Mouse (Mus musculus): ENCODE data around the gene Pdlim4. TPM values are rescaled to one million over a fixed set of nuclear protein-coding genes. Genes with fewer than 3 reads are reported as not detected.

Pdlim4 gene
- polyA plus RNA-seq (2012; rRNA removed), result 22.9 and 25.6 TPM in 2 replicates

DNA sequence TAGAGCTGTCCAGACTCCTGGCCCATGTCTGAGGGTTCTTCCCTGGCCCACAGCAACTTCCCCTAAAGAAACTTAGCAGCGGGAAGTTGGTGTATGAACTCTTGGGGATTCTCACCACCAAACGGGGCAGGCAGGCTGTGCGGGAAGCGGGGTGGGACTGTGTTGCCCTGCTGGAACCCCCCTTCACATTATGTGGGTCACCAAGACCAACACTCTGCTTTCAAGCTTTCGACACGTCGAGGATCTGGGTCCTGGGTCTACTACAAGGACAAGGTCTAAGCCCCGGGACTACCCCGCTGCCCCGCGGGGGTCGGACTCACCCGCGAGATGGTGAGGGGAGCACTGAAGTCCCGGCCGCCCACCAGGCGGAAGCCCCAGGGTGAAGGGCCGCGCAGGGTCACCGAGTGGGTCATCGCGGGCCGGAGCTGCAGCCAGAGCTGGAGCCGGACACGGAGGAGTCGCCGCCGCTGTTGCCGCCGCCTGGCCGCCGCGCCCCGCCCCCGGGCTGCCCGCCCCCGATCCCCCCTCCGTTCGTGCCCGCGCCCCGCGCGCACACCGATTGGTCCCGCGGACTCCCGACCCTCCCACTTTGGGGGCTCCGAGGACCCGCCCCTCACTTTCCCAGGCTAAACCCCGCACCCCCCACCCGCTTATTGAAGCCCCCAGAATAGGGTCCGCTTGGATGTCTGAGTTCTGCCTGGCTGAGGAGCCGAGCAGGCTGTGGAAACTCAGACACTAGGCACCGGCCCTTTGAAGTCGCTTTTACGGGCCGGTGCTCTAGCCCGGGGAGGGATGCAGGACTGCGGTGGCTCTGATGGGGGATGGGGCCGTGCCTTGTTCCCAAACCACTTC is at the start of gene Pdlim4:
Gene Pdlim4 (minus strand): TSS at position 495 of the 852 bp plus-strand sequence.
- no peak for TF ChIP-seq CTCF (IDR thresholded peaks at IDR 0.05; ENCODE audit: insufficient read depth, low read length)
- TF ChIP-seq POLR2A (IDR thresholded peaks at IDR 0.05; ENCODE audit: borderline replicate concordance, extremely low read depth, low read depth, low read length), result no peak
- WGBS, result 5% methylated on average over 57 of the region's 61 CpGs
- DNase-seq, result no peak
- peaks cover 9% of the 10 kb centered on the region for H3K4me1 ChIP-seq (ENCODE audit: control insufficient read depth, insufficient read depth, low read length)
- no peak within 1 kb of the TSS for H3K4me3 ChIP-seq (replicated peaks; ENCODE audit: extremely low read depth, low read depth, low read length)

DNA sequence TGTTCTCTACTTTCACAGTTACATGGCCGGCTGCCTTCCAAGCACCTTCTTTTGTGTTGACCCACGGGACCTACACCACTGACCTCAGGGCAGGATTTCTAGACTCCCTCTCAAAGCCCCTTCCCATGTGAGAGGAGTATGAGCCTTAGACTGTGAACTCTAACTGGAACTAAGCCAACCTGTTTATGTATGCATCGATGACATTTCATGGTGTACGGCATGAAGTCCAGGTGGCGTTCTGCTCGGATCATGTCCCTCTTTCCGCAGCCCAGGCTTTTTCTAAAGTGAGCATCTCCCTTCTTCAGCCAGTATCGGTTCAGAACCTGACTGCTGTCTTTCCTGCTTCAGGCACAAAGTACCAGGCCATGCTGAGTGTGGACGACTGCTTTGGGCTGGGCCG is 48.3 kb upstream of the Pdlim4 start:
- TF ChIP-seq CTCF (IDR thresholded peaks at IDR 0.05; ENCODE audit: insufficient read depth, low read length), result no peak
- TF ChIP-seq POLR2A (IDR thresholded peaks at IDR 0.05; ENCODE audit: borderline replicate concordance, extremely low read depth, low read depth, low read length), result no peak
- no peak for DNase-seq
- 93% methylated on average over 10 of the region's 10 CpGs for WGBS
- Histone ChIP-seq H3K4me3 (replicated peaks; ENCODE audit: extremely low read depth, low read depth, low read length) (no peak overlapping the region), H3K4me1 (ENCODE audit: control insufficient read depth, insufficient read depth, low read length) (peaks cover 8% of the 10 kb centered on the region)

GRCm38 (mm10) chr11:54116406-54116805 is 47.6 kb upstream of the Pdlim4 start:
- no peak overlapping the region for H3K4me3 ChIP-seq (replicated peaks; ENCODE audit: extremely low read depth, low read depth, low read length)
- WGBS, result 80% methylated on average over 4 of the region's 4 CpGs
- peaks cover 8% of the 10 kb centered on the region for H3K4me1 ChIP-seq (ENCODE audit: control insufficient read depth, insufficient read depth, low read length)
- DNase-seq, result no peak
- no peak for TF ChIP-seq POLR2A (IDR thresholded peaks at IDR 0.05; ENCODE audit: borderline replicate concordance, extremely low read depth, low read depth, low read length)
- no peak for TF ChIP-seq CTCF (IDR thresholded peaks at IDR 0.05; ENCODE audit: insufficient read depth, low read length)

DNA sequence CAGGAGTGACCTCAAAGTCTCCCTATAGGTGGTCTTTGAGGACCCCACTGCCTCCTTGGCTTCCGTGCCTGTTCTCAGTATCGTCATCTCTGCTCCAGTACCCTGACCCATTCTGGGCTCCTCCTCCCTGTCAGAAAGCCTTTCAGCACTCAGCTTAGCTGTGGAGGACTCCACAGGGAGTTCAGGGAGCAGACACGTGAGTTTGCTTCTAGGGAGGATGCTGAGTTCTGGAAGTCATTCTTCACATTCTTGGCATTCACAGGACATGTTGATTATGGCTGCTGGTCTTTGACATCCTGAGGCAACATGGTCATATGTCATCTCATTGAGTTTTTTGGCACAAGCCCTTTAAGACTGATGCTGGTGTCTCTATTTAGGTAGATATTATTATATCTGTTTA is 47.1 kb upstream of the Pdlim4 start:
- 71% methylated on average over 3 of the region's 3 CpGs for WGBS
- no peak for DNase-seq
- TF ChIP-seq CTCF (IDR thresholded peaks at IDR 0.05; ENCODE audit: insufficient read depth, low read length), result no peak
- Histone ChIP-seq H3K4me1 (ENCODE audit: control insufficient read depth, insufficient read depth, low read length) (peaks cover 8% of the 10 kb centered on the region), H3K4me3 (replicated peaks; ENCODE audit: extremely low read depth, low read depth, low read length) (no peak overlapping the region)

- 94% methylated on average over 8 of the region's 8 CpGs for WGBS
- DNase-seq, result no peak
These were observed 46.5 kb upstream of the Pdlim4 start for GRCm38 (mm10) chr11:54115301-54115700.

GRCm38 (mm10) chr11:54114746-54115145 is 45.9 kb upstream of the Pdlim4 start:
- no peak for DNase-seq
- H3K4me1 ChIP-seq (ENCODE audit: control insufficient read depth, insufficient read depth, low read length), result peaks cover 8% of the 10 kb centered on the region
- TF ChIP-seq POLR2A (IDR thresholded peaks at IDR 0.05; ENCODE audit: borderline replicate concordance, extremely low read depth, low read depth, low read length) (no peak), CTCF (IDR thresholded peaks at IDR 0.05; ENCODE audit: insufficient read depth, low read length) (no peak)
- no peak overlapping the region for H3K4me3 ChIP-seq (replicated peaks; ENCODE audit: extremely low read depth, low read depth, low read length)
- WGBS, result 93% methylated on average over 3 of the region's 3 CpGs

More at GRCm38 (mm10) chr11:54115301-54115700, 46.5 kb upstream of the Pdlim4 start:
- peaks cover 8% of the 10 kb centered on the region for H3K4me1 ChIP-seq (ENCODE audit: control insufficient read depth, insufficient read depth, low read length)
- no peak for TF ChIP-seq POLR2A (IDR thresholded peaks at IDR 0.05; ENCODE audit: borderline replicate concordance, extremely low read depth, low read depth, low read length)
- no peak overlapping the region for H3K4me3 ChIP-seq (replicated peaks; ENCODE audit: extremely low read depth, low read depth, low read length)

GRCm38 (mm10) chr11:54113352-54113751 is 44.5 kb upstream of the Pdlim4 start:
- DNase-seq, result no peak
- 12% methylated on average over 4 of the region's 4 CpGs for WGBS
- Histone ChIP-seq H3K4me3 (replicated peaks; ENCODE audit: extremely low read depth, low read depth, low read length) (peak overlapping the region; percentile 36), H3K4me1 (ENCODE audit: control insufficient read depth, insufficient read depth, low read length) (peaks cover 11% of the 10 kb centered on the region)
- TF ChIP-seq CTCF (IDR thresholded peaks at IDR 0.05; ENCODE audit: insufficient read depth, low read length), result no peak
- TF ChIP-seq POLR2A (IDR thresholded peaks at IDR 0.05; ENCODE audit: borderline replicate concordance, extremely low read depth, low read depth, low read length), result no peak

DNA sequence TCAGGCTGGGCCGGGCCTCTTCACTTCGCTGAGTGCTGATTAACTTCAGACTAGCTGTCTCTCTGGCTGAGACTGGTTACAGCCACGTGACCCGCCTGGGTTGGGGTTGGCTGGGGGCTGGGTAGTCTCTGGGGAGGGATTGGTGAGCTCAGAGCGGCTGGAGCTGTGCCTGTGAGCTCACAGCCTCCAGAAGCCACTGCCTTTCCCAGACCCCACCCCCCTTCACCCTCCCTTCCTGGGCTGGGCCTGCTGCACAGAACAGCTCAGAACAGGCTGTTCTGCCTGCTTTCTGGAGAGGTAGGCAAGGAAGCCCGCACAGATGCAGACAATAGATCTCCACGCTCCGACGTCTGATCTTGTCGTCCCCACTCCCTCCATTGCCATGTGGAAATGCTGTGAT is 44.1 kb upstream of the Pdlim4 start:
- Histone ChIP-seq H3K4me1 (ENCODE audit: control insufficient read depth, insufficient read depth, low read length) (peaks cover 11% of the 10 kb centered on the region), H3K4me3 (replicated peaks; ENCODE audit: extremely low read depth, low read depth, low read length) (peak overlapping the region; percentile 36)
- 3% methylated on average over 10 of the region's 10 CpGs for WGBS
- peak; percentile 82 for DNase-seq
- peak; percentile 77; the same call in 1 of the 2 replicates for TF ChIP-seq POLR2A (IDR thresholded peaks at IDR 0.05; ENCODE audit: borderline replicate concordance, extremely low read depth, low read depth, low read length)
- no peak for TF ChIP-seq CTCF (IDR thresholded peaks at IDR 0.05; ENCODE audit: insufficient read depth, low read length)

DNA sequence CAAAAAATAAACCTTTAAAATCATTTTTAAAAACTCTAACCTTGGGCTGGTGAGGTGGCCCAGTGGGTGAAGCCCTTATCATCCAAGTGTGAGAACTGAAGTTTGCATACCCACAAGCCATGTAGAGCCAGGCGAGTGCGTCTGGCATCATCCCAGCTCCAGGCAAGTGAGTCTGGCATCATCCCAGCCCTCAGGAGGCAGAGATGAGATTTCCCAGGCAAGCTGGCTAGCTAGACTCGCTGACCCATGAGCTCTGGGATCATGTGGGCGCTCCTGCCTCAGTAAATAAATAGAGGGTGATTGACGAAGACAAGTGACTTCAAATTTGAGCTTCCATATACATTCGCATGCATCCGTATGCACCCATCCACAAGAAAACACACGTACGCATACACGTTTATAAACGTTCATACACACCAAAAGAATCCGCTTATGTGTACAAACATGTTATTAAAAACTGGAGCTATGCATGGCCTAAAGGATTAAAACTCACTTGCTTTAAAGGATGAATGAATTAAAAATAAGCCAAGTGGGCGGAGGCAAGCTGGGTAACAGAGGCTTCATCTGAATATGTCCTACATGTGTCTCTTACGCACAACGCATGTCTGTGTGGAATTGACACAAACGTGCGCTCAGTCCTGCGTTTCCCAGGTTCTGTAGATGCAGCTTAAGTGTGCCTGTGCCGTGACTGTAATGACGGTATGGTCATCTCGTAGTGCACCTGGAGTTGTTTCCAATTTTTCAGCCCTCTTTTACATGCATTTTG is 43.3 kb upstream of the Pdlim4 start:
- WGBS, result 72% methylated on average over 21 of the region's 21 CpGs
- no peak overlapping the region for H3K4me3 ChIP-seq (replicated peaks; ENCODE audit: extremely low read depth, low read depth, low read length)
- TF ChIP-seq CTCF (IDR thresholded peaks at IDR 0.05; ENCODE audit: insufficient read depth, low read length), result no peak
- TF ChIP-seq POLR2A (IDR thresholded peaks at IDR 0.05; ENCODE audit: borderline replicate concordance, extremely low read depth, low read depth, low read length), result no peak
- DNase-seq, result peak; percentile 68
- H3K4me1 ChIP-seq (ENCODE audit: control insufficient read depth, insufficient read depth, low read length), result peaks cover 11% of the 10 kb centered on the region
